17 mouse cellular contexts compared by ENCODE assay signal in the genomic region with DNA sequence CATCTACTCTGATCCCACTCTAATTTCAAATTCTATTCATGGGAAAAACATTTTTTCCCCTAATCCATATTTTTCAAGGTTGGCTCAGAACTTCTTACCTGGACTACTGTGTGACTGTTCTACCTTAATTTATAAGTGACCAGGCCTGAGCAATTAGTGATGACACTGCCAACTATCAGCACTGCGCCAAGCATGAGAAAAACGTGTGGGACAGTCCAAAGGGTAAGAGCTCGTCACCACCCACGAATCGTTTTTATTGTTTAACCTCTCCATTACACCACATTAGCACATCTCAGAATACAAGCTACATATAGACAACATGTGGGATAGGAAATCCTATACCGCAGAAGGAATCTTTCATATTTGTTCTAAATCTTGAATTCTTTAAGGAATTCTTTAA.
DNase-seq lines count a peak whose midpoint lies in the region; ATAC-seq and TF ChIP-seq lines count a peak whose summit lies in the region.
"Had no signal": no experiment of that assay in that cellular context is flagged by ENCODE, and none has a peak within 500 bp of the region (broad histone marks: within the 10 kb centered on the region; RNA-seq: fewer than 3 reads in every experiment).

No protein-coding gene starts in this region.

- H3K9me3 ChIP-seq in kidney, embryonic 15.5 days (replicated peaks), result no peaks in the 10 kb centered on the region
- no peaks in the 10 kb centered on the region for H3K9me3 ChIP-seq in liver, embryonic 11.5 days (ENCODE audit: control insufficient read depth, low read length)
- no peaks in the 10 kb centered on the region for H3K9me3 ChIP-seq in intestine, postnatal 0 days (ENCODE audit: control insufficient read depth)
- no peaks in the 10 kb centered on the region for H3K9me3 ChIP-seq in forebrain, embryonic 10.5 days
- H3K9me3 ChIP-seq: embryonic facial prominence, embryonic 15.5 days; forebrain, embryonic 15.5 days; heart, embryonic 10.5 days had no signal

- no peak overlapping the region for H3K4me2 ChIP-seq in kidney, embryonic 15.5 days
- no peak overlapping the region for H3K4me2 ChIP-seq in liver, embryonic 11.5 days
- H3K4me2 ChIP-seq in intestine, postnatal 0 days (replicated peaks; ENCODE audit: low read depth), result no peak overlapping the region
- H3K4me2 ChIP-seq: embryonic facial prominence, embryonic 15.5 days; forebrain, embryonic 15.5 days; hindbrain, embryonic 14.5 days had no signal

- DNase-seq in kidney, adult 8-10 months, result peak; percentile 15 to 27
- peak; percentile 91 for DNase-seq in liver, adult 2 months (ENCODE audit: extremely low read depth, low read depth, low spot score)
- no peak for DNase-seq in liver, embryonic 11.5 days (ENCODE audit: low spot score)
- DNase-seq in forebrain, embryonic 10.5 days (ENCODE audit: extremely low spot score, low spot score), result no peak
- DNase-seq: adrenal gland, adult 8-10 months; cerebellum, adult 8-10 months; cerebellum, postnatal 14 days; embryo, embryonic 11 days; gastrocnemius, postnatal 36 days; heart, adult 18-20 months had no signal

- H3K27ac ChIP-seq in kidney, embryonic 15.5 days, result no peak overlapping the region
- peak overlapping the region; percentile 52 for H3K27ac ChIP-seq in liver, adult 2 months (replicated peaks; ENCODE audit: insufficient read depth, low read depth, low read length)
- H3K27ac ChIP-seq in liver, embryonic 11.5 days (ENCODE audit: low read depth, low read length), result no peak overlapping the region
- peak overlapping the region; percentile 70; the same call in 1 of the 2 replicates for H3K27ac ChIP-seq in intestine, postnatal 0 days (ENCODE audit: low read depth, low read length)
- no peak overlapping the region for H3K27ac ChIP-seq in forebrain, embryonic 10.5 days
- H3K27ac ChIP-seq: embryonic facial prominence, embryonic 15.5 days; forebrain, embryonic 15.5 days; heart, embryonic 10.5 days; hindbrain, embryonic 14.5 days had no signal

- no peaks in the 10 kb centered on the region for H3K36me3 ChIP-seq in kidney, embryonic 15.5 days
- no peaks in the 10 kb centered on the region for H3K36me3 ChIP-seq in liver, adult 2 months (ENCODE audit: control insufficient read depth, insufficient read depth, low read length)
- H3K36me3 ChIP-seq in liver, embryonic 11.5 days (ENCODE audit: control insufficient read depth, insufficient read depth, low read length), result no peaks in the 10 kb centered on the region
- H3K36me3 ChIP-seq in intestine, postnatal 0 days (ENCODE audit: control insufficient read depth, insufficient read depth), result no peaks in the 10 kb centered on the region
- H3K36me3 ChIP-seq in forebrain, embryonic 10.5 days (replicated peaks), result no peaks in the 10 kb centered on the region
- H3K36me3 ChIP-seq: embryonic facial prominence, embryonic 15.5 days; forebrain, embryonic 15.5 days; heart, embryonic 10.5 days had no signal

- 69% methylated on average over 6 of the region's 6 CpGs for WGBS in kidney, embryonic 15.5 days
- WGBS in liver, adult 2 months, result 37% methylated on average over 6 of the region's 6 CpGs
- WGBS in liver, embryonic 11.5 days, result 83% methylated on average over 6 of the region's 6 CpGs
- 48% methylated on average over 6 of the region's 6 CpGs for WGBS in intestine, postnatal 0 days
- 88% methylated on average over 6 of the region's 6 CpGs for WGBS in forebrain, embryonic 10.5 days

- ATAC-seq in kidney, embryonic 15.5 days (replicated peaks; ENCODE audit: low FRiP score), result no peak
- no peak for ATAC-seq in liver, embryonic 11.5 days (replicated peaks; ENCODE audit: low FRiP score)
- ATAC-seq in intestine, postnatal 0 days, result peak; percentile 64
- ATAC-seq: forebrain, embryonic 15.5 days had no signal

- H3K27me3 ChIP-seq in kidney, embryonic 15.5 days, result no peaks in the 10 kb centered on the region
- no peaks in the 10 kb centered on the region for H3K27me3 ChIP-seq in liver, adult 2 months (ENCODE audit: control insufficient read depth, insufficient read depth, low read length)
- no peaks in the 10 kb centered on the region for H3K27me3 ChIP-seq in liver, embryonic 11.5 days (replicated peaks; ENCODE audit: control insufficient read depth, insufficient read depth, low read length)
- no peaks in the 10 kb centered on the region for H3K27me3 ChIP-seq in intestine, postnatal 0 days (replicated peaks; ENCODE audit: control insufficient read depth, insufficient read depth, low read length)
- H3K27me3 ChIP-seq in forebrain, embryonic 10.5 days (ENCODE audit: poor library complexity, severe bottlenecking), result no peaks in the 10 kb centered on the region
- H3K27me3 ChIP-seq: embryonic facial prominence, embryonic 15.5 days; forebrain, embryonic 15.5 days had no signal

- no peak overlapping the region for H3K4me3 ChIP-seq in kidney, embryonic 15.5 days (replicated peaks)
- H3K4me3 ChIP-seq in liver, adult 2 months (ENCODE audit: insufficient read depth, low read depth, low read length), result no peak overlapping the region
- H3K4me3 ChIP-seq in liver, embryonic 11.5 days (ENCODE audit: low read depth, low read length), result no peak overlapping the region
- no peak overlapping the region for H3K4me3 ChIP-seq in intestine, postnatal 0 days (ENCODE audit: low read depth, low read length)
- H3K4me3 ChIP-seq in forebrain, embryonic 10.5 days, result no peak overlapping the region
- H3K4me3 ChIP-seq: embryonic facial prominence, embryonic 15.5 days; erythroblast, embryonic 14.5 days; forebrain, embryonic 15.5 days; heart, embryonic 10.5 days had no signal

- H3K9ac ChIP-seq in kidney, embryonic 15.5 days, result no peak overlapping the region
- no peak overlapping the region for H3K9ac ChIP-seq in liver, adult 2 months (ENCODE audit: low read depth, low read length)
- no peak overlapping the region for H3K9ac ChIP-seq in liver, embryonic 11.5 days (ENCODE audit: low read depth, low read length)
- no peak overlapping the region for H3K9ac ChIP-seq in intestine, postnatal 0 days (ENCODE audit: low read depth, low read length)
- H3K9ac ChIP-seq: embryonic facial prominence, embryonic 15.5 days; forebrain, embryonic 15.5 days; hindbrain, embryonic 14.5 days had no signal

- TF ChIP-seq CTCF in liver, adult 2 months (IDR thresholded peaks at IDR 0.05; ENCODE audit: low read depth, low read length), result no peak
- no peak for TF ChIP-seq CTCF in intestine, postnatal 0 days (IDR thresholded peaks at IDR 0.05; ENCODE audit: low read depth)

- H3K4me1 ChIP-seq in kidney, embryonic 15.5 days, result 0 out of 2 replicates have a peak, but pooled peaks cover 3% of the 10 kb centered on the region
- peaks cover 14% of the 10 kb centered on the region for H3K4me1 ChIP-seq in liver, adult 2 months (ENCODE audit: control insufficient read depth, insufficient read depth, low read length)
- H3K4me1 ChIP-seq in liver, embryonic 11.5 days (replicated peaks; ENCODE audit: control insufficient read depth, insufficient read depth, low read length), result no peaks in the 10 kb centered on the region
- no peaks in the 10 kb centered on the region; the same call in 1 of the 2 replicates for H3K4me1 ChIP-seq in intestine, postnatal 0 days (replicated peaks; ENCODE audit: control insufficient read depth, insufficient read depth, low read length)
- no peaks in the 10 kb centered on the region for H3K4me1 ChIP-seq in forebrain, embryonic 10.5 days
- H3K4me1 ChIP-seq: embryonic facial prominence, embryonic 15.5 days; forebrain, embryonic 15.5 days had no signal

- TF ChIP-seq POLR2A in liver, adult 2 months (IDR thresholded peaks at IDR 0.05; ENCODE audit: extremely low read depth, insufficient read depth, low read length), result no peak

- peaks cover 27% of the 10 kb centered on the region for H3K79me2 ChIP-seq in liver, adult 2 months (ENCODE audit: control insufficient read depth, insufficient read depth, low read length)

Comparison
In these comparisons a context has a peak if more than half of its experiments do, and no peak if none do; other contexts are left out.
1. DNase-seq: peak in kidney, adult 8-10 months (2 of 2) and liver, adult 2 months (single experiment); none in liver, embryonic 11.5 days (single experiment) and forebrain, embryonic 10.5 days (single experiment).
2. H3K27ac ChIP-seq: peak in liver, adult 2 months (single experiment) and intestine, postnatal 0 days (single experiment); none in kidney, embryonic 15.5 days (single experiment), liver, embryonic 11.5 days (single experiment) and forebrain, embryonic 10.5 days (single experiment).